Mouse (Mus musculus): ENCODE results near the gene Usp46. TPM values are rescaled to one million over a fixed set of nuclear protein-coding genes. Genes with fewer than 3 reads are reported as not detected.
"Not testable (repeated sequence)": the region's sequence is repeated elsewhere in the genome, so short reads cannot be mapped to it uniquely, and the experiment has no call there.

Usp46 gene
- total RNA-seq, 2 experiments from 2014 or later: 139 to 140 TPM

DNA sequence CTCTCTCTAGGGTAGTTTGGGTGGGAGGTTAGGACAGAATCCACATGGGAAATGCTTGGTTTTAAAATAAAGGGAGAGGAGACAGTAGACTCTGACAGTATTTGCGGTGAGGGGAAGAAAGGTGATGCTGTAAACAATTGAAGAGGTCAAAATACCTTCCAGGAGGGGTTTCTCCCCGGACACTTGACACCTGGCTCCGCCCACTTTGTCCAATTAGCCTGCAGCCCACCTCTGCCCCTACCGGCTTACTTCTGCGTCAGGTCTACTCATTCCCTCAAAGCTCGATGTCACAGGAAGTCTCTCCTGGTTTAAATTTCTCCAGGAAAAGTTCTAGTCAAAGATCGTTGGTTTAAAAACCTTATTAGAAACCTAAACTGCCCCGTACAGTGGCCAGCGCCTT, 8.5 kb upstream of the Usp46 start:
- DNase-seq (ENCODE audit: extremely low spot score in 1 of 2, low spot score in 1 of 2): no peak

DNA sequence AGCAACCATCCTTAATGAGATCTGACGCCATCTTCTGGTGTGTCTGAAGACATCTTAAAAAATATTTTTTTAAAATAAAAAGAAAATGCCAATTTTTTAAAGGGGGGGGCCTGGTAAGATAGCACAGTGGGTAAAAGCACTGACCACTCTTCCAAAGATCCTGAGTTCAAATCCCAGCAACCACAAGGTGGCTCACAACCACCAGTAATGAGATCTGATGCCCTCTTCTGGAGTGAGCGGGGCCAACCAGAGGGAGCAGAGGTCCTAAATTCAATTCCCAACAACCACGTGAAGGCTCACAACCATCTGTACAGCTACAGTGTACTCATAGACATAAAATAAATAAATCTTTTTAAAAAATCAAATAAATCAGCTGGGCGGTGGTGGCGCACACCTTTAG, 2.3 kb upstream of the Usp46 start:
- not testable (repeated sequence) for DNase-seq (ENCODE audit: extremely low spot score in 1 of 2, low spot score in 1 of 2)

DNA sequence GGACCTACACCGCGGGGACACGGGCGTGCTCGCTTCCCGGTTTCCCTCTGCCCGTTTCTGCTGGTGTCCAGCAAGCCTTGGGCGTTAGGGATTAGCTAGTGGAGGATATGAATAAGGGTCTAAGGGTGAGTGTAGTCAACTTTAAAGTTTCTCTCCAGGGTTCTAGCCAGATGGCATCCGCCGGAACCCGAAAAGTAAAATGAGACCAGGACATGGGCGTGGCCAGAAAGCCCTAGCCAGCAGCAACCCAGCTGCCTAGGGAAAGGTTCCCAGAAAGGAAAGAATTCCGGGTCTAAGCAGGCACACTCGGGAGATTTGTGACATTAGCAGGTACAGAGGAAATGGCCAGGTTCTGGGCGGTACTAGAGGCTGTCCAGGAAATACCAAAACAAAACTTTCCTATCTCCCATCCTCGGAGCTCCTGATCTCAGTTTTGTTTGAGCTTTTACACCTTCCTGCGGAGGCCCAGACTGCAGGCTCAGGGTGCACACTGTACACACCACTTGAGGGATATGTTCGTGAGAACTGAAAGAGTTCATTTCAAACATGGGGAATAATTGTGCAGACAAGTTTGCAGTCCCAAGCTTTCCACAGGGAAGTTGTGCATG, 587 bp upstream of the Usp46 start:
- DNase-seq (ENCODE audit: extremely low spot score in 1 of 2, low spot score in 1 of 2): peak in 1 of 2 experiments; percentile 34

DNA sequence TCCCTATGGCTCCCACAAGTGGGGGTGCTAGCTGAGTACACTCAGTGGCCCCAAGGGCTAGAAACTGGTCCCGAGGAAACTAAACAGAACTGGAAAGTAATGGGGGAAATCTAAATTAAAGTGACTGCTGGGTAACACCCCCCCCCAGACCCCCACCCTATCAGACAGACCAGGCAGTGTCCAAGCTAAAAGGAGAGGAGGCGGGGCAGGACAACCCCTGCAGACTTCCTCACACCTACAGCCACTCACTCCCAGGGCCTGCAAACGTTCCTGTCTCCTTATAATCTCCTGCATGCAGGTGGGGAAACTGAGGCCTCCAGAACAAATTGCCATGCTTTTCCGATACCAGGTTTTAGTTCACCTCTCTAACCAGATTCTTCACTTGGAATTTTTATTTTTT, 885 bp downstream of the Usp46 start:
- no peak for DNase-seq (ENCODE audit: extremely low spot score in 1 of 2, low spot score in 1 of 2)

DNA sequence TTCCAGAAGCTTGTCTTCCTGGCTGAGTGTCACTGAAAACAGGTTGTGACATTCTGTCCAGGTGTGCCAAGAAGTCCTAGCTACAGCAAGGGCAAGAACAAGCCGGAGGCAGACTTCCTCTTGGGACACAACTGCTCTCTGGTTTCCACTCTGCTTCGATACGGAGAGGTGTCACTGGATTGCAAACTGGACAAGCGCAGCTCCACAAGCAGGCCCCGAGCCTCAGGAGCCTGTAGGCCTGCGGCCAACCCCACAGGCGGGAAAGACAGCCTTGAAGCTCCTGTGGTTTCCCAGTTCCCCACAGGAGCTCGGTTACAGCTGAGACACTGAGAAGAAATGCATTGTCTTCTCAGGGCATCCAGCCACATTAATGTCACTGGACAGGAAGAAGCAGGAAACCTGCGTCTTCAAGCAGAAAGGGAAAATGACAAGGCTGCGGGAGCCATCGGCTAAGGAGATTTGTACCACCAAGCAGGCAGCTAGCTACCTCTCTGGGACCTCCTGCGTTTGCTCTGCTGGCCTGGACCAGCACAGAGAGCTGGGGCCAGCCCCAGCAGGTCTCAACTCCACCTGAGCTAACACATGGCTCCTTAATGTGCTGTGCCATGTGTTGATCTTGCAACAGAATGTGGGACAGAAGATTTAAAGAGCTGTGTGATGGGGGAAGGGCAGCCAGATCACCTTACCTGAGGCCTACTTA, 1.7 kb downstream of the Usp46 start:
- DNase-seq (ENCODE audit: extremely low spot score in 1 of 2, low spot score in 1 of 2): no peak

DNA sequence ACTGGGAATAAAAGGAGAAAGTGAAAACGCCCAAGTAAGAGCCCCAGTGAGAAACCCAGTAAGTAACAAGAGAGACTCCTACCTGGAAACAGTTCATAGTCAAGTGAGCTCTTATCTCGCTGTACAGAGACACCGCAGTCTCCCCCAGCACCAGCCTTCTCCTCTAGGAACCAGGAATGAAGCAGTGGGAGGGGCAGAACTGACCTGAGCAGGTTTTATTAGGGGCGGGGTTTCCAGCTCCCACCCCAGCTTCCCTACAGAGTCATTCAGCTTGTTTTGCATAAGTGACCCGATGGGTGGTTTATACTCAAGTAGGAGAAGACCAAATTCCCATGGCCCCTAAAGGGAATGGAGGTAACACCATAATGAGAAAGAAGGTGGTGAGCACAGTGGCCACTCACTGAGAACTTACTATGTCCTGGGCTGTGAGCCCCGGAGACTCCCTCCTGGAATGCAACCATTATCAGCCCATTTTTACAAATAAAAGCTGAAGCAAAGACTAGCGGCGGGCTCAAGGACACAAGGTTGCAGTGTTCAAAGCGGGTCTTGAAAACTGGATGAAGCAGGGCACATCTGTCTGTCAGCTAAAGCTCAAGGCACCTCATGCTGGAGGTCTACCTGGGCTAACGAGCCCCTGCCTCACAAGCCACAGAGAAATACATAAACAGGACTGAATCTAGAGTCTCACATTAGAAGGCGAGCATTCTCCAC, 2.5 kb downstream of the Usp46 start:
- no peak for DNase-seq (ENCODE audit: extremely low spot score in 1 of 2, low spot score in 1 of 2)

DNA sequence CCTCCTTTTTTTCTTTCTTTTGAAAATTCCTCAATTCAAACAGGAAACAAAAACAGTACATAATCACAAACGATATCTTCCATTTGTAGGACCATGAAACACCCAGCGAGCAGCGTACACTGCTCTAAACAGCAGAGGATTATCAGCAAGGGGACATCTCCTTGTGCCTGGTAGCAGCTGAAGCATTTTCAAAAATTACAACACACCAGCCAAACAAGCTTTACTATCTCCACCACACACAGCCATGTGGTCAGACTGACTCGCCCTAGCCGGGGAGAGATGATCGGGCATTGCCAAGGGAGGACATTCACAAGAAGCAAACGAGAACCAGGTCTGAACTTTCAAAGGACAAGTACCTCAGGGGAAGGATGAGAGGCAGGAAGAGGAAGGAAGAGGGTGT, 3.4 kb downstream of the Usp46 start:
- DNase-seq (ENCODE audit: extremely low spot score in 1 of 2, low spot score in 1 of 2): no peak

DNA sequence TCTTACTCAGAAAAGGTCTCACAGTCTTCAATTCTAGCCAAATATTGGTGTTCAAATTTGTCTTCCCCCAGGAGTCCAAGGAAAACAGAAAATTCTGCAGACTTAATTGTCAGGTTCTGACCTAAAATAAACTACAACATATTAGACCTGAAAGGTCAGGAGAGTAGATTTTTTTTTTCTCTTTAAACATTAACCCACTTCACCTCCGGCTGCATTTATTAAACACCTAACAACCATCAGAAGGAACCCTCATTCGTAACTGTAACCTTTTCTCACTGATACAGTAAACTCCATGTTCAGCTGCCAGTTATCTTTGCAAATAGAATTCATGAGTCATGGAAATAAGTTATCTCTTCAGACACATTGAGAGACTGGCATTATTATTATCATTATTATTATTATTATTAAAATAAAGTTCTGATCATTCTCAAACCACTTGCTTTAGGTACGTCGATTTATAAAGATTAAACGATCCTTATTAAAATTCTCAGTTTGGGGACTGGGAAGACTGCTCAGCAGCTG, 4.9 kb downstream of the Usp46 start:
- no peak for DNase-seq (ENCODE audit: extremely low spot score in 1 of 2, low spot score in 1 of 2)

DNA sequence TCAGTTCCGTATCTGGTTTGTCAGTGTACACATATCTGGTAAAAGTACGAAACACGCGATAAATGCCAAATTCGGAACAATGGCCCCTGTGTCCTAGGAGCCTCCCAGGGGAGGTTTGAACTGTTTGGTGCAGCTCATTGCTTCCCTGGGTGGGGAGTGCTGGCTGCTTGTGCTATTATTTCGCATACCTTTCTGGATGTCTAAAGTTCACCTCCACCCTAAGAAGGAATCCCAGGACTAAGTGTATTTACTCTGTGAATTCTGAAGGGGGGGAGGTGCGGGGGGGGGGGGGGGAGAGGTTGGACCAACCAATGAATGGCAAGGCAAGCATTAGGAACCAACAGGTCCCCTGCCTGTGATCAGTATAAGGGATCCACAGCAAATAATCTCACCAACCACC, 6.0 kb downstream of the Usp46 start:
- no peak for DNase-seq (ENCODE audit: extremely low spot score in 1 of 2, low spot score in 1 of 2)

DNA sequence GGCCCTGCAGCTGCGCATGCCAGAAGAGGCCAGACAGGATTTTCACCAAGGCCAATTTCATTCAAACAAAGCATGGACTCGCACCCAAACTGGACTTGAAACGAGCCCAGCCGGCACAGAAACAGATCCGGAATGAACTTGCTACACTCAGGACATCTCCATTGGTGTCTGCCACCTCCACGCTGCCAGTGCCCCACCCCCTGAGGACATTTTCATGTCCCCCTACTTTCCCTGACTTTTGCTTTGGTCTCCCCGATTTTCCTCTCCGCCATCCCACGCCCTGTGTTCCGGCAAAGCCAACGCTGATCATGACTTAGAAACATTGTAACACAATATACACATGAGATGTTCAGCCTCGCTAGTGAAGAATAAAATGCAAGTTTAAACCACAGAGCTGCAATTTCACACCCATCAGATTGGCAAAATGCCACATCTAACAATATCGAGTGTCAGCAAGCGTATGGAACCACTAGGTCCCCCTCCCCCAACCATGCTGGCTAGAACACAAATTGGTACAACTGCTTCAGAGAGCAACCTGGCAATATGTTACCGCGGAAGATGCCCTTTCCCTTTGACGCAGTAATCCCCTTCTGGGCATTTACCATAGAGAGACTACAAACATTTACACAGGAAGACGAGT, 6.7 kb downstream of the Usp46 start:
- DNase-seq (ENCODE audit: extremely low spot score in 1 of 2, low spot score in 1 of 2): no peak

DNA sequence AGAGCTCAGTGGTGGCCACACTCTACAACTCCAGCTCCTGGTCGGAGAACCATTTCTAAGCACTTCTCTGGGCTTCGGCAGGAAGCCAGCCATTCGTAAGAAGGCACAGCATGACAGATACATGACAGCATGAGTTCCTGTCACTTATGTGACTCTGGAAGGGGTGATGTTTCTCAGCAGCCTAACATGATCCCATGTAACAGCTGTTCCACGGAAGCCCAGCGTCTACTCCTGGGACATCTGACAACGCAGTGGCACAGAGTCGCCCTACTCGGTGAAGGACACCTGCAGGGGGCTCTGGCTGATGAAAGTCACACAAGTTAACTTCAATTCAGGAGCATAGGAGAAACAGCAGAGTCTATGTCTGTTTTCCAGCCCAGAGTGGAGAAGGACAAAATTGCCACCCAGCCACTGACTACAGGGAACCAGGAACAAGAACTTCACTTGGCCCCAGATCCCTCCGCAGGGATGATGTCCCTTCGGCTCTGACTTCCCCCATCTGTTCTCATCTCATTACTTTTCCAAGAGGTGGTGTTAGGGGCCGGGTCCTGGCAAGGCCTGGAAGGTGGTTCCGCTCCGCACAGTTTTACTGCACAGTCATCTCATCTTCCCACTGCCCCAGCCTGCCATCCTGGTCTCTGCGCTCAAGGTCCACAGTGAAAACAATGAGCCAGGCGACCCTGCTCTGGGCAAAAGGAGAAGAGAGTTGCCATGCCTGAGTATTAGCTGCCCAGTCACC, 15.9 kb downstream of the Usp46 start:
- DNase-seq (ENCODE audit: extremely low spot score in 1 of 2, low spot score in 1 of 2): no peak

DNA sequence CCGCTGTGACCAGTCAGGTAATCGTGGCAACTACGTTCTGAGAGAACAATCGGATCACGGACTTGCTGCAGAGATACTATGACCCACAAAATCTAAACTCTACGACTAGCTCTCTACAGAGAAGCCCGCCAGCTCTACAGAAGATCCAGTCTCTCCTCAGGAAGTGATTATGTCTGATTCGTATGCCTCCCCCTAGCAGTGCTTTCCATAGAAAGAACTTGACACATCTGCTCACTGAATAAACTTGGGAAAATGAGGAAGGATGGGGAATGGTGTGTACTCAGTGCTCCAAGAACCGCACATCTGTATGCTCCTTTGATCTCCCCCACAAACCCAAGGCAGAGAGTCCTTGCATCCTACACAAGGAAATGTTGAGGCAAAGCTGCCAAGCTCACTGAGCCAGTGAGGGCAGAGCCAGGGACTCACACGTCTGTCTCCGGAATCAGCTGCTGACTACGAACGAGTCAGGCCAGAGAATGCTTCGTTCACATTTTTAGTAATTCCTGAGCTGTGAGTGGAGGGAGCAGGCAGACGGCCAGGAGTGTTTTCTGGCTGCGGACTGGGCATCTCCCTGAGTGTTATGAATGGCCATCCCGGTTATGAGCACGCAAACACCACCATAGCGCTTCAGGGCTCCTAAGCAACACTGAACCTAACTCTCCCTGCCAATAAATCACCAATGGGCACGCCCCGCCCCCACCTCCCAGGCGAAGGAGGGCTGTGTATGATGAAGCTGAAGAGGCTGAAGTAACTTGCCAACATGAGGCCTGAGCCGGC, 16.6 kb downstream of the Usp46 start:
- DNase-seq (ENCODE audit: extremely low spot score in 1 of 2, low spot score in 1 of 2): peak in 1 of 2 experiments; percentile 25

DNA sequence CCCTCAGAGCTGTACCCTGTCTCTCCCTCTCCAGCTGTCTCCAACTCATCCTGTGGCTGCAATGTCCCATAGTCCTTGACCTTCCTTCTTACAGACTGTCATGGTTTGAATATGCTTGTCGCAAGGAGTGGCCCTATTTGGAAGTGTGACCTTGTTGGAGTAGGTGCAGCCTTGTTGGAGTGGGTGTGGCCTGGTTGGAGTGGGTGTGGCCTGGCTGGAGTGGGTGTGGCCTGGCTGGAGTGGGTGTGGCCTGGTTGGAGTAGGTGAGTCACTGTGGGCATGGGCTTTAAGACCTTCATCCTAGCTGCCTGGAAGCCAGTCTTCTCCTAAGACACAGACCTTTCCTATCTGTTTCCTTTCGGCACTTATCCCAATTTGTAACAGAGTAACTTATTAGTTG, 17.3 kb downstream of the Usp46 start:
- DNase-seq (ENCODE audit: extremely low spot score in 1 of 2, low spot score in 1 of 2): no peak

DNA sequence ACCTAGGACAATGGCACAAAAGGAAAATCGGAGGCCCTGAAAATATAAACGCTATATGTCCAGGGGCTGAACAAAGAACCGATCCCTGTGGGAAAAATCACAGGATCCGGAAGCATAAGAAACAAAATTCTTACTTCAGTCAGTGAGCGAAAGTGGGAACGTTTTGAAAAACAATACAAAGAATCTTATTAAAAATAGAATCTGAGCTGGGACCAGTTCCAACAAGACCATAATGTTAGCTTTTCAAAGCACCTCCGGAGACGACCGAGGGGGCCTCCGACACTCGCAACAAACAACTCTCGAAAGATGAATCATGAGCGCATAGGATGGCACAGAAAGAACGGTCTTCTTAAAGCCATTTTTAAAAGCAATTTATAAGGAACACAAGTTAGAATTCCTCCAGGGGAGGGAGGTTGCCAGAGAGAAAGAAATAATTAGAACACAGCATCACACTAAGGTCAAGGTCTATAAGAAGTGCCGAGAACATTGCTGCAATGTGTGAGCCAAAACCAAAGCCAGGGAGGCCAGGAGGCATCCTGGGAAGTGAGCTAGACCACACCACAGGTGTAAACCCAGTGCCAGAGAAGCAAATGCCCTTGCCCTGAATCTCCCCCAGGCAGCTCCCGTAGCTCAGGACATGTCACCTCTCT, 19.3 kb downstream of the Usp46 start:
- no peak for DNase-seq (ENCODE audit: extremely low spot score in 1 of 2, low spot score in 1 of 2)

DNA sequence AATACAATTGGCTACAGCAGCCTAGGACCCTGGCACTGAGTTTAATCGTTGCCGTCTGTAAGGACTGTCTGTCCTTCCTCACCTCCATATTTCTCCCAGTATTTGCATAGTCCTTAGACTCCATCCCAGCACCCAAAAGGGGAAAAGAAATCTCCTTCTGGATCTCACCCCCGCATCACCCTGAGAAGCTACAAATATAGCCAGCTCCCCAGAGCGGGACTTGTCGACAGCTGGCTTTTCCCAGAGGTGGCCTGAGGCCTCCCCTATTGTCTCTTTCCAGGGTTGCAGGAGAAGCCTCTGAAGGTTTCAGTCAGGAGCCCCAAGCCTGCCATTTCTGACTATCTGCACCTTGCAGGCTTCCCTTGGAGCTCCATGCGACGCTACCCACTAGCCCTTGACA, 23.6 kb downstream of the Usp46 start:
- DNase-seq (ENCODE audit: extremely low spot score in 1 of 2, low spot score in 1 of 2): no peak

DNA sequence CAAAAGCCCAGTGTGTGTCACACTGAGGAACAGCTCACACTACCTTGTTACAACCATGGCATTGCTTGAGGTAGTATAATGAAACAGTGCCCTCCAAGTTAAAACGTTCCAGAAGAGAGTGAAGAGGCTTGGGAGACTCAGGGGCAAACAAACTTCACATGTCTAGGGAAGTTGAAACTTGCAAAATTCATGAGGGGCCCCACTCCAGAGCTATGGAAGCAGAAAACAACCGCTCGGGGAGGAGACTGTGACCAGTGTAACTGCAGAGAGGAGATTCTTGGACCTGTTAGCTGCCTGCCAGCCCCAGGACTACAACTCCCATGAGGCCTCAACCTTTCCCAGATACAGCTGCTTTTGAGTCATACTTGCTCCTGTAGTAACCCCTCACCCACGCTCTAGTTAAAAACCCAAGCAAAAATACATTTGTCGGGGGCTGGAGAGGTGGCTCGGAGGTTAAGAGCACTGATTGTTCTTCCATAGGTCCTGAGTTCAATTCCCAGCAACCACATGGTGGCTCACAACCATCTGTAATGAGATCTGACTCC, 25.4 kb downstream of the Usp46 start:
- DNase-seq (ENCODE audit: extremely low spot score in 1 of 2, low spot score in 1 of 2): no peak

DNA sequence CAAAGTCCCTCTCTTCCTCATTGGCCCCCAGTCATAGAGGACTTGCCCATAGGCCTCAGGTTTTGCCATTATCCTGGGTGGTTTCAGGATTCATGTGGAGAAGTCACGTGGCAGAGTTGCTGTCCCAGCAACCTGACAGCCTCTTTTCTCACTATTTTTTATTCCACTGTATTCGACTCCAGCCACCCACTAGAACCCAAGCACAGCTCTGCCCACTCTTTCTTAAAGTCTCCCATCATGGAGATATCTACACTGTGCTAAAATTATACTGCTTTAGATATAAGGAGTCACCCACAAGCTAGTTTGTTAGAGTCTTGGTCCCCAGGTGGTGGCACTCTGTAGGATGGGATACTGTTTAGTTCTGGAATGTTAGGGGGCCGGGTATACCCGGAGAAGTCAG, 27.7 kb downstream of the Usp46 start:
- no peak for DNase-seq (ENCODE audit: extremely low spot score in 1 of 2, low spot score in 1 of 2)

DNA sequence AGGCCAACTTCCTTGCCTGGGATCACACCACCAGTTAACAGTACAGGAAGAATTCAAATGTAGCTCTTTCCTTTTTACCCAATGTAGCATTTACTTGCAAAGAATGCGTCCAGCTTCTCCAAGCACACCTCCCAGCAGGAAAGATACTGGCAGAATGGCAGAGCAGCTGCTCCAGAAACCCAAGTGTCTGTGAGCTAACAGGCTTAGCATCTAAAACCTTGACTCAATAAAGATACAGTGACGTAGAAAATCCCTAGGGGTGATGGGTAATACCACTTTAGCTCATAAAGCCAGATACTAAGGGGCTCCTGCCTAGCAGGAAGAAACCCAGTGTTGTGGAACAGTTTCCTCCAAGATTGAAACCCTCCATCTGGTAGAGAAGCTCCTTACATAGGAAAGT, 32.8 kb downstream of the Usp46 start:
- DNase-seq (ENCODE audit: extremely low spot score in 1 of 2, low spot score in 1 of 2): no peak

DNA sequence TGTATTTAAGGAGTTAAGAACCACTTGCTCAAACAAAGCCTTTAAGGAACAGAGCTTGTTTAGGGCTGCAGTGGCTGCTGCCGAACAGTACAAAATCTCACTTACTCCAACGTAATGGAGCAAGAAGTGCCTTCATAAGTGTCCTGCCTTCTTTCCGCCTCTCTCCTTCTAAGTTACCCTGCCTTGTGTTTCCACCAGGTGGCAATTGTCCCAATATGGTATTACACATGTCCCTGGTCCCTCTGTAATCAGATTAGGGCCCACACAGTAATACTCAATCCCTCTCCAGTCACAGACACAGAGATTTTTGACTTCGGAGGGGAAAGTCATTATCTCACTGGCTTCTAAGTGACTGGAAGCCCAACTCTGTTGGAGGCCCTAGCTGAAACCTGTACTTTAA, 34.1 kb downstream of the Usp46 start:
- DNase-seq (ENCODE audit: extremely low spot score in 1 of 2, low spot score in 1 of 2): no peak
